31 mouse cellular contexts compared by ENCODE assay signal in genomic region chr11:12545771-12546170, GRCm38 (mm10).
"Had no signal": no experiment of that assay in that cellular context is flagged by ENCODE, and none has a peak within 500 bp of the region (broad histone marks: within the 10 kb centered on the region; RNA-seq: fewer than 3 reads in every experiment).

No protein-coding gene starts in this region.

- H3K27me3 ChIP-seq: limb, embryonic 12.5 days; limb, embryonic 13.5 days; limb, embryonic 15.5 days; liver, embryonic 12.5 days; liver, embryonic 13.5 days; liver, embryonic 15.5 days; lung, embryonic 15.5 days; megakaryocyte, embryonic 14.5 days; midbrain, embryonic 12.5 days; midbrain, embryonic 13.5 days; midbrain, embryonic 15.5 days; neural tube, embryonic 12.5 days; neural tube, embryonic 13.5 days had no signal

- H3K4me3 ChIP-seq: limb, embryonic 10.5 days; limb, embryonic 12.5 days; limb, embryonic 13.5 days; limb, embryonic 15.5 days; liver, embryonic 12.5 days; liver, embryonic 13.5 days; liver, embryonic 15.5 days; lung, embryonic 15.5 days; megakaryocyte, embryonic 14.5 days; midbrain, embryonic 10.5 days; midbrain, embryonic 12.5 days; midbrain, embryonic 13.5 days; midbrain, embryonic 15.5 days; myocyte; neural tube, embryonic 12.5 days; neural tube, embryonic 13.5 days had no signal

- H3K9ac ChIP-seq: limb, embryonic 12.5 days; limb, embryonic 13.5 days; limb, embryonic 15.5 days; liver, embryonic 12.5 days; liver, embryonic 13.5 days; liver, embryonic 14.5 days; liver, embryonic 15.5 days; liver, postnatal 0 days; lung, embryonic 14.5 days; lung, embryonic 15.5 days; midbrain, embryonic 12.5 days; midbrain, embryonic 13.5 days; midbrain, embryonic 15.5 days; neural tube, embryonic 12.5 days; neural tube, embryonic 13.5 days had no signal

- H3K27ac ChIP-seq: limb, embryonic 10.5 days; limb, embryonic 12.5 days; limb, embryonic 13.5 days; limb, embryonic 15.5 days; liver, embryonic 12.5 days; liver, embryonic 13.5 days; liver, embryonic 14.5 days; liver, embryonic 15.5 days; lung, embryonic 15.5 days; macrophage; midbrain, embryonic 10.5 days; midbrain, embryonic 12.5 days; midbrain, embryonic 13.5 days; midbrain, embryonic 15.5 days; neural tube, embryonic 12.5 days; neural tube, embryonic 13.5 days had no signal

- H3K4me1 ChIP-seq: limb, embryonic 10.5 days; limb, embryonic 12.5 days; limb, embryonic 13.5 days; limb, embryonic 15.5 days; liver, embryonic 12.5 days; liver, embryonic 13.5 days; liver, embryonic 15.5 days; lung, embryonic 15.5 days; megakaryocyte, embryonic 14.5 days; midbrain, embryonic 10.5 days; midbrain, embryonic 12.5 days; midbrain, embryonic 13.5 days; midbrain, embryonic 15.5 days; neural tube, embryonic 12.5 days; neural tube, embryonic 13.5 days had no signal

- ATAC-seq: liver, embryonic 12.5 days; liver, postnatal 0 days; lung, postnatal 0 days; midbrain, embryonic 13.5 days; midbrain, embryonic 15.5 days; midbrain, embryonic 16.5 days had no signal

- DNase-seq: left cerebral cortex, postnatal 4 days; liver; liver, embryonic 13.5 days; liver, postnatal 0 days; lung, adult 18-20 months; lung, adult 2 months; lung, embryonic 14.5 days; lung, postnatal 10 days; lung, postnatal 14 days; lung, postnatal 36 days; lung, postnatal 4 days had no signal

- H3K9me3 ChIP-seq: limb, embryonic 10.5 days; limb, embryonic 12.5 days; limb, embryonic 13.5 days; limb, embryonic 15.5 days; liver, embryonic 12.5 days; liver, embryonic 13.5 days; liver, embryonic 15.5 days; lung, embryonic 15.5 days; midbrain, embryonic 10.5 days; midbrain, embryonic 12.5 days; midbrain, embryonic 13.5 days; midbrain, embryonic 15.5 days; neural tube, embryonic 12.5 days; neural tube, embryonic 13.5 days had no signal

- H3K36me3 ChIP-seq: limb, embryonic 10.5 days; limb, embryonic 12.5 days; limb, embryonic 13.5 days; limb, embryonic 15.5 days; liver, embryonic 12.5 days; liver, embryonic 13.5 days; liver, embryonic 15.5 days; lung, embryonic 15.5 days; midbrain, embryonic 10.5 days; midbrain, embryonic 12.5 days; midbrain, embryonic 13.5 days; midbrain, embryonic 15.5 days; neural tube, embryonic 12.5 days; neural tube, embryonic 13.5 days had no signal

- H3K4me2 ChIP-seq: limb, embryonic 12.5 days; limb, embryonic 13.5 days; limb, embryonic 15.5 days; liver, embryonic 11.5 days; liver, embryonic 12.5 days; liver, embryonic 13.5 days; liver, embryonic 15.5 days; lung, embryonic 14.5 days; lung, embryonic 15.5 days; midbrain, embryonic 12.5 days; midbrain, embryonic 13.5 days; midbrain, embryonic 15.5 days; neural tube, embryonic 12.5 days; neural tube, embryonic 13.5 days had no signal
